Mouse (Mus musculus): ENCODE measurements at regions not wholly inside any gene's neighbourhood (a gene's known extent, or its start where the extent isn't known, plus 50 kb on each side); places are given as distances from the start of the nearest gene placed in this dataset.

DNA sequence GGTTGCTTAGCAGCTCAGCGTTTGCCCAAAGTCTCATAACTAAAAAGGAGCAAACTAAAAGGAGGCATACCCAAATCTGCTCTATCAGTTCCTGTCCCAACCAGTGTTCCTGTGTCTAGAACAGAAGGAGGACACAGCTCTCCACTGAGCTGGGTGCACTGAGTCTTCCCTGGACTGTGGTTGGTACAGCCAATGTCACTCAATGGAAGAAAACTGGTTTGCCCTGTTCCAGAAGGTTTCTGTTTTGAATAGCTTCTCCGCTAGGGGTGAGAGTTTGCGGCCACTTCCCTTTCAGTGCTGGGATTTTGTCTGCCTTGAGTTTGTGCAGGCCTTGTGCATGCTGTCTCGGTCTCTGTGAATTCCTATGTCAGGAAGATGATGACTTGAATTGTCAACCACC is 194.6 kb upstream of the Map3k7 start:
- Histone ChIP-seq H3K27me3 (ENCODE audit: control insufficient read depth, insufficient read depth, low read length) (no peaks in the 10 kb centered on the region), H3K36me3 (ENCODE audit: control insufficient read depth, insufficient read depth, low read length) (no peaks in the 10 kb centered on the region), H3K27ac (ENCODE audit: insufficient read depth, low read depth, low read length) (no peak overlapping the region), H3K4me1 (ENCODE audit: control insufficient read depth, insufficient read depth, insufficient read length, low read length) (no peaks in the 10 kb centered on the region), H3K4me3 (ENCODE audit: low read depth, low read length) (no peak overlapping the region)
- TF ChIP-seq CTCF (IDR thresholded peaks at IDR 0.05; ENCODE audit: extremely low read depth, insufficient read length, insufficient replicate concordance, low read depth, low read length), result no peak
- TF ChIP-seq POLR2A (IDR thresholded peaks at IDR 0.05; ENCODE audit: low read depth, low read length), result no peak
- 66% methylated on average over 4 of the region's 4 CpGs for WGBS

DNA sequence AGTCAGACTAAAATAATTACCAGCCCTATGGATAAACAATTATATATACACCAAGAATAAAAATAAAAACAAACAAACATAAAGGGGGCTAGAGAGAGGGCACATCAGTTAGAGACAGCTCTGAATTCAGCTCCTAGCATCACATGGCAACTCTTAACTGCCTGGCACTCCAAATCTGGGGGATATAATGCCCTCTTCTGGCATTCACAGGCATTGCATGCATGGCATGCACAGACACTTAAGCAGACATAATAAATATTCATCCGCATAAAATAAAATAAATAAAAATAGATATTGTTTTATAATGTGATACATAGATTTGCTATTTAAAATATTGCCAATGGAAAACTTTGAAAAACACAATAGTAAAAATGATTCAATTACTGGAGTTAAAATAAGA is 177.6 kb upstream of the Map3k7 start:
- TF ChIP-seq POLR2A (IDR thresholded peaks at IDR 0.05; ENCODE audit: low read depth, low read length) (no peak), CTCF (IDR thresholded peaks at IDR 0.05; ENCODE audit: extremely low read depth, insufficient read length, insufficient replicate concordance, low read depth, low read length) (no peak)
- Histone ChIP-seq H3K27me3 (ENCODE audit: control insufficient read depth, insufficient read depth, low read length) (no peaks in the 10 kb centered on the region), H3K36me3 (ENCODE audit: control insufficient read depth, insufficient read depth, low read length) (no peaks in the 10 kb centered on the region), H3K4me3 (ENCODE audit: low read depth, low read length) (no peak overlapping the region), H3K27ac (ENCODE audit: insufficient read depth, low read depth, low read length) (no peak overlapping the region), H3K4me1 (ENCODE audit: control insufficient read depth, insufficient read depth, insufficient read length, low read length) (no peaks in the 10 kb centered on the region)
- WGBS, result 82% methylated on average over 1 of the region's 1 CpGs

DNA sequence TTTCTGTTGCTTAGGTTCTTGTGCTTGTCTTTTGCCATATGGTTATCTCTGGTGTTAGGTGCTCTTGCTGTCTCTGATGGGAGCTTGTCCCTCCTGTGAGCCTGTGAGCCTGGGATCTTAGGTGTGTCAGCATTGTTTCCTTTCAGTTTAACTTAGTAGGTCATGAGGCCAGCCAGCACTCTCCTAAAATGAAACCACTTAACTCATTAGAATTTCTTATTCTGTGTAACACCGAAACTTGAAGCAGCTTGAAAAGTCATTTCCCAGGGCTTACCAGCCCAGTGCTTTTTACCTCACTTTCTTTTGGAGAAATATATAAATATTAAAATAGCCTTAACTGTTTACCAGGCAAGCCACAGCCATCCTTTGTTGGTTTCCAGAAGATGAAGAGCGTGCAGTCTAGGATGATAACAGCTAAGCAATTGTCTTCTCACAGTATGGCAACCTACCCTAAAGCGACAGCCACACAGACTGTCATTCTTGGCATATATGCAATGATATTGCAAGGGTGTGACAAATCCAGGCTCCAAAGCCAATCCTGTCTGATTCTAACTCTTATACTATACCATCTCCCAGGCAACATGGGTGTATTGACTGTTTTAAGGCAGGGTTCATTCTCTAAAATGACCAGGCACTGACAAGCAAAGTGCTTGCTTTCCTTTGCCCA is 146.2 kb upstream of the Map3k7 start:
- TF ChIP-seq CTCF (IDR thresholded peaks at IDR 0.05; ENCODE audit: extremely low read depth, insufficient read length, insufficient replicate concordance, low read depth, low read length) (no peak), POLR2A (IDR thresholded peaks at IDR 0.05; ENCODE audit: low read depth, low read length) (no peak)
- 91% methylated on average over 3 of the region's 3 CpGs for WGBS

DNA sequence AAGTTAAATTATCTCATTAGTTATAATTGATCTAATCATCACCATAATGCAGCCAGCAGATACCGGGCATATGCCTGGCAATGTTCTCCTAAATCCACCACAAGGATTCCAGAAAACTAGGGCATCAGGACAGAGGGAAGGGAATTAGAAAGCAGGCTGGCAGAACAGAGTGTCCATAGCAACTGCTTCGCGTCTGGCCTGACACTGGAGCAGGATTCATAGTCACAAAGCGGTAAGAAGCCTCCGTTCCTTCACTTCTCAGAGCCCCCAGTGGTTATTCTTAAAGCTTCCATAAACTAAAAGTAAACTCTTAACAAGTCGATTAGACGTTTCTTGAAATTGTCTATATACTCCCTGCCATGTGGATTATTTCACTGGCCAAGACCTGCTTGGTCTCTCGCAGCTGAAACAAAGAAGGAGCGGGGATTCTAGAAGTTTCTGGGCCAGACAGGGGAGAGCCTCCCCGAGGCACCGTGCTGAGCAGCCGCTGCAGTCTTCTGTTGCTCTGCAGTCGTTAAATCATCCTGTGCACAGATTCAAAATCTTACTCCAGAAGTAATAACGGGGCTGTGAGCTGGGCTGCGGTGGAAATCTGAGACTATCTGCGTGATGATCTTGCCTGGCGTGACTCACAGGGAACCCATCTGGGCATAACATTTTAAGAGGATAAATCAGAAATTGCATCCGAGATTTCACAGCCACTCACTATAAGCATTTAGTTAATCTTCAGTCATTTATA is 144.2 kb upstream of the Map3k7 start:
- Histone ChIP-seq H3K27ac (ENCODE audit: insufficient read depth, low read depth, low read length) (no peak overlapping the region), H3K36me3 (ENCODE audit: control insufficient read depth, insufficient read depth, low read length) (no peaks in the 10 kb centered on the region), H3K4me1 (ENCODE audit: control insufficient read depth, insufficient read depth, insufficient read length, low read length) (no peaks in the 10 kb centered on the region), H3K27me3 (ENCODE audit: control insufficient read depth, insufficient read depth, low read length) (no peaks in the 10 kb centered on the region), H3K4me3 (ENCODE audit: low read depth, low read length) (no peak overlapping the region)
- 77% methylated on average over 18 of the region's 18 CpGs for WGBS
- no peak for TF ChIP-seq POLR2A (IDR thresholded peaks at IDR 0.05; ENCODE audit: low read depth, low read length)
- no peak for TF ChIP-seq CTCF (IDR thresholded peaks at IDR 0.05; ENCODE audit: extremely low read depth, insufficient read length, insufficient replicate concordance, low read depth, low read length)

More for the DNA sequence above, 146.2 kb upstream of the Map3k7 start:
- no peak overlapping the region for H3K27ac ChIP-seq (ENCODE audit: insufficient read depth, low read depth, low read length)
- H3K4me1 ChIP-seq (ENCODE audit: control insufficient read depth, insufficient read depth, insufficient read length, low read length), result no peaks in the 10 kb centered on the region
- no peaks in the 10 kb centered on the region for H3K27me3 ChIP-seq (ENCODE audit: control insufficient read depth, insufficient read depth, low read length)
- H3K4me3 ChIP-seq (ENCODE audit: low read depth, low read length), result no peak overlapping the region
- no peaks in the 10 kb centered on the region for H3K36me3 ChIP-seq (ENCODE audit: control insufficient read depth, insufficient read depth, low read length)

DNA sequence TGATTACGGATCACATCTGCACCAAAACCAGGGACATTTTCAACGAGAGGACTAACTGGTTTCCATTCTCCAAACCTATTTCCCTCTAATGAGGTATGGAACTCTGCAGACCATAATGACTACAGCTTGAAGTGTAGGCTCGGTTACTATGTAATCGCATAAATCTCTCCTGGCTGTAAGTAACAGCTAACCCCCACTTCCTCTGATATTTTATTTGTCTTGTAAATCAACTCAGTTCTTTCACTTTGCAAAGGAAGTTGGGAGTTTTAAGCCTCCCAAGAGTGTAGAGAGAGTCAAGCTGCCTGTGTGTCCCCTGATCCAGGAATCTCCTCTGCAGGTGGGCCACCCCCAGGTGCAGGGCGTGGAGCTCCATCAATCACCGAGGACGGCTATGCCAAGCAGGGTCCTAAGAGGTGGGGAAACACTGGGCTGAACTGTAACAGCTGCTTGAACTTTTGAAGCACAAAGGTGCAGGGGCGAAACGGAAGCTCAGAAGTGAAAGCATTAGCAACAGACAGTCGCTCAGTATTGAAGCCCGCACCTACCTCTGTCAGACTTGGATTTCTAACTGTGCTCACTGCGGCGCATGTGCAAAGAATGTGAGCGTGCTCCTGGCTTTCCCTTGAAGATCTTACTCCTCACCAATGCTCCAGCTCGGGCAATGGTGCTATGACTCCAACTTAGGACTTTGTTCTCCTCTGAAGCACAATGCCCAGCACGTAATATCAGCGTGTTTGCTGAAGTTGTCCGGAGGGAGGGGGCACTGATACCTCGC is 140.1 kb upstream of the Map3k7 start:
- H3K27me3 ChIP-seq (ENCODE audit: control insufficient read depth, insufficient read depth, low read length), result no peaks in the 10 kb centered on the region
- H3K4me3 ChIP-seq (ENCODE audit: low read depth, low read length), result peak overlapping the region; percentile 24; the same call in 1 of the 2 replicates
- TF ChIP-seq CTCF (IDR thresholded peaks at IDR 0.05; ENCODE audit: extremely low read depth, insufficient read length, insufficient replicate concordance, low read depth, low read length) (no peak), POLR2A (IDR thresholded peaks at IDR 0.05; ENCODE audit: low read depth, low read length) (no peak)
- no peak overlapping the region for H3K27ac ChIP-seq (ENCODE audit: insufficient read depth, low read depth, low read length)
- 18% methylated on average over 19 of the region's 19 CpGs for WGBS
- H3K36me3 ChIP-seq (ENCODE audit: control insufficient read depth, insufficient read depth, low read length), result no peaks in the 10 kb centered on the region
- H3K4me1 ChIP-seq (ENCODE audit: control insufficient read depth, insufficient read depth, insufficient read length, low read length), result no peaks in the 10 kb centered on the region

DNA sequence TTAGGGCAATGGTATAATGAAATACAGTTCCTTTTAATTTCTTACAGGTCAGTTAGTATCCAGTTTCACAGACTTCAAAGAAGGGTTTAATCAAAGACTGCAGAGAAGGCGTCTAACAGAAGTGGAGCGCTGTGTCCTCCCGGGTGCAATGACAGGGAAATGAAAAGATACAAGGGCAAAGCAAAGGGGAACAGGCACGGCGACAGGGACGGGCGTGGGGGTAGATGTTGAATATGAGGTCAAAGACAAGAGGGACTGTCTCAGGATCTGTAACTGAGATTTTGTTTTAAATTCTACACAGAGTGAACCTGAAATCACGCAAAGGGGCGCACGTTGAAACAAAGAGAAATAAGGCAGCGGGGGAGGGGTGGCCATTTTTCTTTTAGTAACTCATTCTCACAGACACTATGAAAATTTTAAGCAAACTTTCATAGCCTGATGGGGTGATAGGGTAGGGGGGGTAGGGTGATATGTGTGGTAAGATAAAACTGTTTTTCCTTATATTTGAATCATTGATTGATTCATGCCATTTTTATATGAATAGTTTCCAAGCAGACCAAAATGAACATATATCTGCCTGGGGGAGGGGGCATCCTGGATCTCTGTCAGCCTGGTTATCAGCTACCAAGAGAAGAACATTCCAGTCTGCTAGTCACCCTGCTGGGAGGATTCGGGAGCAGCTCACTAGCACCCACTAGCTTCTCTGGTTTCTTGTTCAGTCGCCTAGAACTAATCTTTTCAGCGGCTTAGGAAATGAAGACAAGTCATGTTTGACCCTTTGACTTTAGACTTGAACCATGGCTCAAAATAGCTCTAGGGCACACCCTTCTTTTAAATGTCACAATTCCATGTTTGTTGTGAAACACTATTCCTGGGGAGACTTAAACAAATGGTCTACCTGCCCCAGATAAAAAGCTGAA is 139.1 kb upstream of the Map3k7 start:
- 35% methylated on average over 14 of the region's 14 CpGs for WGBS
- Histone ChIP-seq H3K36me3 (ENCODE audit: control insufficient read depth, insufficient read depth, low read length) (no peaks in the 10 kb centered on the region), H3K27ac (ENCODE audit: insufficient read depth, low read depth, low read length) (no peak overlapping the region), H3K4me1 (ENCODE audit: control insufficient read depth, insufficient read depth, insufficient read length, low read length) (no peaks in the 10 kb centered on the region), H3K4me3 (ENCODE audit: low read depth, low read length) (no peak overlapping the region), H3K27me3 (ENCODE audit: control insufficient read depth, insufficient read depth, low read length) (no peaks in the 10 kb centered on the region)
- TF ChIP-seq POLR2A (IDR thresholded peaks at IDR 0.05; ENCODE audit: low read depth, low read length) (no peak), CTCF (IDR thresholded peaks at IDR 0.05; ENCODE audit: extremely low read depth, insufficient read length, insufficient replicate concordance, low read depth, low read length) (no peak)
